Mouse (Mus musculus) small intestine, adult 2 months (tissue): ENCODE results near the gene Ccdc91.

Experiments
- CTCF ChIP-seq: fragments of 200-500 bp; IDR thresholded peaks from 2 replicates; pipeline ENCODE4 v1.5.1; 2012; ENCODE audit warnings: low read depth, mild to moderate bottlenecking, control low read depth, inconsistent platforms, low read length, moderate library complexity, mixed read lengths; ENCODE audit not compliant: insufficient replicate concordance, insufficient read length; ENCODE audit errors: extremely low read depth
- POLR2A ChIP-seq: fragments of 200-500 bp; IDR thresholded peaks from 2 replicates; pipeline ENCODE4 v1.6.1; 2012; ENCODE audit warnings: low read depth, mild to moderate bottlenecking, control low read depth, inconsistent platforms, low read length, moderate library complexity

DNA sequence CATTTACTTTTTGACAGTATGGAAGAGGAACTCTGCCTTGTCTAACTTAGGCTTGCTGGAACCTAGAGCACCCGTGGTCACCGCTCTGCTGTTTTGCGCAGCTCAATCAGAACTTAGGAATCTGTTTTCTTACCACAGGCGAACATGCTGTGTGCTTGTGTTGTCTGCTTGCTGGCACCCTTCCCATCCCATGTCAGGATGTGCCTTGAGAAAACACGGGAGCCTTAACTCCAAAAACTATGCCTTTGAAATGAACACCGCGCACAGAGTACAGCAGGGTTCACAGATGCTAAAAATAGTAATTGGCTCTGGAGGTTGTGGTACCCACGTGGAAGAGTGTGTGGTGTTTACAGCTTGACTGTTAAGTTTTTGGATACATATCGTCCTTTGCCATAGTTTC lies 30.4 kb downstream of the Ccdc91 start:
- no peak for TF ChIP-seq POLR2A
- TF ChIP-seq CTCF: no peak
